Mouse (Mus musculus): ENCODE results near the gene Gm17727.

The Gm17727 gene

GRCm38 (mm10) chr9:35778009-35778408 is at the start of gene Gm17727:
TSS of gene Gm17727 (minus strand) at chr9:35778109.
- WGBS = 64% methylated on average over 3 of the region's 3 CpGs

- 94% methylated on average over 15 of the region's 15 CpGs for WGBS
Observed at GRCm38 (mm10) chr9:35817881-35818280, 40.0 kb upstream of the Gm17727 start.

GRCm38 (mm10) chr9:35790001-35790400 is 12.1 kb upstream of the Gm17727 start, which contains the start of the genes Gm27235 and D730048I06Rik:
TSS of gene Gm27235 (minus strand) at chr9:35790101.
TSS of gene D730048I06Rik (minus strand) at chr9:35790112.
- WGBS = 93% methylated on average over 3 of the region's 3 CpGs

GRCm38 (mm10) chr9:35740749-35741148 is 37.2 kb downstream of the Gm17727 start, which contains the start of gene Gm17677:
TSS of gene Gm17677 (plus strand) at chr9:35741049.

All from cerebral cortex, adult 2 months (tissue).